Mouse (Mus musculus) G1E (cell line): ENCODE results near the gene Muc5b.

Experiments used
- CTCF ChIP-seq: IDR thresholded peaks from 2 replicates; pipeline ENCODE4 v1.5.1; 2012; ENCODE audit warnings: low read depth, low read length, inconsistent platforms, mixed read lengths
- GATA1 ChIP-seq: IDR thresholded peaks from 2 replicates; pipeline ENCODE4 v1.6.1; 2012; ENCODE audit warnings: borderline replicate concordance, low read length, inconsistent platforms, mixed read lengths
- GATA2 ChIP-seq: IDR thresholded peaks from 2 replicates; pipeline ENCODE4 v1.6.1; 2012; ENCODE audit warnings: low read depth, low read length, inconsistent platforms, borderline replicate concordance
- POLR2AphosphoS5 ChIP-seq: IDR thresholded peaks from 2 replicates; pipeline ENCODE4 v1.6.1; 2012; ENCODE audit warnings: low read depth, low read length, inconsistent platforms; ENCODE audit not compliant: insufficient replicate concordance
- TAL1 ChIP-seq: conservative IDR thresholded peaks from 2 replicates; pipeline ENCODE4 v1.6.1; 2012; ENCODE audit warnings: low read depth, low read length, inconsistent platforms, mixed read lengths

- no peak for TF ChIP-seq CTCF
- no peak for TF ChIP-seq POLR2AphosphoS5
- TF ChIP-seq TAL1, result no peak
- no peak for TF ChIP-seq GATA1
- no peak for TF ChIP-seq GATA2
Measured at GRCm38 (mm10) chr7:141869644-141870043, 30.8 kb downstream of the Muc5b start.
